Mouse (Mus musculus): ENCODE measurements around the gene Rgs12. TPM values are rescaled to one million over a fixed set of nuclear protein-coding genes. Genes with fewer than 3 reads are reported as not detected.

Gene Rgs12
- total RNA-seq, 2 experiments from 2014 or later = 49.8 to 60.4 TPM

GRCm38 (mm10) chr5:35088785-35089613, 139.8 kb downstream of the Rgs12 start:
- peak; percentile 80 for DNase-seq

Small RNAs within 50 kb of the gene (microRNA-seq; reads per million reads assigned to microRNA genes)
- gene Mir3097 = 11.7 to 16.6 reads per million in 2 experiments

Other genes starting within 250 kb of the Rgs12 start
- 10 to 100 TPM; 21.8 to 22.4 TPM for gene Htt, start 187.7 kb upstream of the Rgs12 start, total RNA-seq (2021)
- under 1 TPM; 0.19 to 0.90 TPM for gene Msantd1, start 41.4 kb upstream of the Rgs12 start, total RNA-seq (2021)
- gene Hgfac, start 92.1 kb downstream of the Rgs12 start, total RNA-seq (2021) = 1 to 10 TPM; 2.3 to 3.1 TPM
- gene Dok7, start 107.3 kb downstream of the Rgs12 start, total RNA-seq (2021) = 10 to 100 TPM; 28.1 to 28.5 TPM
- 10 to 100 TPM; 55.8 to 57.1 TPM for gene Lrpap1, start 156.3 kb downstream of the Rgs12 start, total RNA-seq (2021)